Mouse (Mus musculus) hindbrain, embryonic 16.5 days (tissue): ENCODE measurements at regions not wholly inside any gene's neighbourhood (a gene's known extent, or its start where the extent isn't known, plus 50 kb on each side); places are given as distances from the start of the nearest gene placed in this dataset.

Experiments
- ATAC-seq: fragments of 200-750 bp; cut with Nextera tagmentation; 2 replicates; pipeline ENCODE4 v1.8.0; 2017; ENCODE audit warnings: moderate TSS enrichment, moderate library complexity
- H3K27ac ChIP-seq: fragments of 300-500 bp; sonication (generic); 2 replicates; pipeline ENCODE4 v1.5.1; 2014; ENCODE audit warnings: low read depth, mild to moderate bottlenecking, control low read depth, low read length, moderate library complexity
- H3K27me3 ChIP-seq: fragments of 300-500 bp; sonication (generic); replicated peaks from 2 replicates; pipeline ENCODE4 v1.6.1; 2014; ENCODE audit warnings: low read length; ENCODE audit not compliant: control insufficient read depth, insufficient read depth
- H3K36me3 ChIP-seq: fragments of 300-500 bp; sonication (generic); 2 replicates; pipeline ENCODE4 v1.6.1; 2014; ENCODE audit warnings: mild to moderate bottlenecking, low read length, moderate library complexity, mixed read lengths; ENCODE audit not compliant: control insufficient read depth, insufficient read depth
- H3K4me1 ChIP-seq: fragments of 300-500 bp; sonication (generic); 2 replicates; pipeline ENCODE4 v1.6.1; 2014; ENCODE audit warnings: low read depth, low read length; ENCODE audit not compliant: control insufficient read depth, insufficient read depth
- H3K4me2 ChIP-seq: fragments of 300-500 bp; sonication (generic); 2 replicates; pipeline ENCODE4 v1.6.1; 2014; ENCODE audit warnings: mild to moderate bottlenecking, low read length, control low read depth, moderate library complexity
- H3K4me3 ChIP-seq: fragments of 300-500 bp; sonication (generic); 2 replicates; pipeline ENCODE4 v1.5.1; 2014; ENCODE audit warnings: mild to moderate bottlenecking, low read length, control low read depth, moderate library complexity
- H3K9ac ChIP-seq: fragments of 300-500 bp; sonication (generic); 2 replicates; pipeline ENCODE4 v1.6.1; 2014; ENCODE audit warnings: low read depth, mild to moderate bottlenecking, control low read depth, low read length, moderate library complexity
- H3K9me3 ChIP-seq: fragments of 300-500 bp; sonication (generic); 2 replicates; pipeline ENCODE4 v1.6.1; 2014; ENCODE audit warnings: mild to moderate bottlenecking, low read length, moderate library complexity; ENCODE audit not compliant: control insufficient read depth
- WGBS: fragments of 180-500 bp; shearing (Covaris S2); extraction: QIAGEN DNeasy Blood & Tissue Kit; methylation state at CpG from one replicate; pipeline ENCODE4 v1.1.7; 2014; 5-methylcytosine and 5-hydroxymethylcytosine counted together

GRCm38 (mm10) chr8:26844809-26845143 lies 132.3 kb upstream of the Zfp703 start:
- no peak overlapping the region for H3K27ac ChIP-seq
- peaks cover 9% of the 10 kb centered on the region for H3K4me1 ChIP-seq
- no peak overlapping the region for H3K9ac ChIP-seq
- no peaks in the 10 kb centered on the region for H3K36me3 ChIP-seq
- no peak for ATAC-seq
- no peaks in the 10 kb centered on the region for H3K9me3 ChIP-seq
- no peak overlapping the region for H3K4me2 ChIP-seq
- WGBS: 80% methylated on average over 6 of the region's 6 CpGs
- no peaks in the 10 kb centered on the region for H3K27me3 ChIP-seq
- no peak overlapping the region for H3K4me3 ChIP-seq

GRCm38 (mm10) chr8:26845481-26846194 lies 131.5 kb upstream of the Zfp703 start:
- H3K9ac ChIP-seq: no peak overlapping the region
- H3K27me3 ChIP-seq: no peaks in the 10 kb centered on the region
- no peak for ATAC-seq
- 75% methylated on average over 11 of the region's 11 CpGs for WGBS
- H3K9me3 ChIP-seq: no peaks in the 10 kb centered on the region
- H3K4me1 ChIP-seq: peaks cover 9% of the 10 kb centered on the region
- H3K36me3 ChIP-seq: no peaks in the 10 kb centered on the region
- no peak overlapping the region for H3K4me3 ChIP-seq
- H3K4me2 ChIP-seq: no peak overlapping the region
- H3K27ac ChIP-seq: no peak overlapping the region

- no peak overlapping the region for H3K4me2 ChIP-seq
- no peak overlapping the region for H3K9ac ChIP-seq
- no peaks in the 10 kb centered on the region for H3K27me3 ChIP-seq
- H3K36me3 ChIP-seq: no peaks in the 10 kb centered on the region
- no peaks in the 10 kb centered on the region for H3K9me3 ChIP-seq
- peaks cover 9% of the 10 kb centered on the region for H3K4me1 ChIP-seq
- WGBS: 68% methylated on average over 9 of the region's 9 CpGs
- no peak for ATAC-seq
- H3K4me3 ChIP-seq: no peak overlapping the region
- no peak overlapping the region for H3K27ac ChIP-seq
These were observed 130.1 kb upstream of the Zfp703 start for GRCm38 (mm10) chr8:26847009-26847408.

- WGBS: 62% methylated on average over 17 of the region's 17 CpGs
- Histone ChIP-seq H3K9ac (no peak overlapping the region), H3K4me1 (peaks cover 9% of the 10 kb centered on the region), H3K36me3 (no peaks in the 10 kb centered on the region), H3K4me3 (no peak overlapping the region), H3K27me3 (no peaks in the 10 kb centered on the region), H3K4me2 (no peak overlapping the region), H3K27ac (peak overlapping the region; percentile 34), H3K9me3 (no peaks in the 10 kb centered on the region)
- ATAC-seq: no peak
These were observed 128.9 kb upstream of the Zfp703 start for GRCm38 (mm10) chr8:26848098-26848772.

GRCm38 (mm10) chr8:26848955-26849684 lies 128.0 kb upstream of the Zfp703 start:
- Histone ChIP-seq H3K9me3 (no peaks in the 10 kb centered on the region), H3K27ac (peak overlapping the region; percentile 16; the same call in 1 of the 2 replicates), H3K4me1 (peaks cover 9% of the 10 kb centered on the region), H3K27me3 (no peaks in the 10 kb centered on the region), H3K36me3 (no peaks in the 10 kb centered on the region), H3K4me3 (no peak overlapping the region), H3K9ac (no peak overlapping the region), H3K4me2 (no peak overlapping the region)
- 60% methylated on average over 19 of the region's 19 CpGs for WGBS
- ATAC-seq: peak; percentile 55

- H3K4me2 ChIP-seq: no peak overlapping the region
- H3K27me3 ChIP-seq: no peaks in the 10 kb centered on the region
- no peaks in the 10 kb centered on the region for H3K36me3 ChIP-seq
- 69% methylated on average over 18 of the region's 18 CpGs for WGBS
- no peak overlapping the region for H3K4me3 ChIP-seq
- no peak for ATAC-seq
- H3K9me3 ChIP-seq: no peaks in the 10 kb centered on the region; the same call in 1 of the 2 replicates
- H3K9ac ChIP-seq: no peak overlapping the region
- no peak overlapping the region for H3K27ac ChIP-seq
- H3K4me1 ChIP-seq: peaks cover 9% of the 10 kb centered on the region
These were observed 125.0 kb upstream of the Zfp703 start for GRCm38 (mm10) chr8:26851871-26852800.

GRCm38 (mm10) chr8:26852921-26853320 lies 124.2 kb upstream of the Zfp703 start:
- no peaks in the 10 kb centered on the region; the same call in 1 of the 2 replicates for H3K9me3 ChIP-seq
- no peak overlapping the region for H3K27ac ChIP-seq
- no peak overlapping the region for H3K9ac ChIP-seq
- no peak overlapping the region for H3K4me3 ChIP-seq
- no peaks in the 10 kb centered on the region for H3K36me3 ChIP-seq
- no peak for ATAC-seq
- H3K4me1 ChIP-seq: peaks cover 9% of the 10 kb centered on the region
- no peak overlapping the region for H3K4me2 ChIP-seq
- WGBS: 76% methylated on average over 8 of the region's 8 CpGs
- H3K27me3 ChIP-seq: no peaks in the 10 kb centered on the region

- no peak for ATAC-seq
These were observed 122.4 kb upstream of the Zfp703 start for GRCm38 (mm10) chr8:26854557-26855238.

More at GRCm38 (mm10) chr8:26854557-26855238, 122.4 kb upstream of the Zfp703 start:
- no peak overlapping the region for H3K4me3 ChIP-seq
- no peak overlapping the region for H3K9ac ChIP-seq
- no peak overlapping the region for H3K27ac ChIP-seq
- no peaks in the 10 kb centered on the region; the same call in 1 of the 2 replicates for H3K9me3 ChIP-seq
- H3K27me3 ChIP-seq: no peaks in the 10 kb centered on the region
- no peaks in the 10 kb centered on the region for H3K4me1 ChIP-seq
- WGBS: 75% methylated on average over 12 of the region's 12 CpGs
- H3K4me2 ChIP-seq: no peak overlapping the region
- H3K36me3 ChIP-seq: no peaks in the 10 kb centered on the region
